Mouse (Mus musculus): ENCODE measurements around the gene Plcl1.

Gene Plcl1

DNA sequence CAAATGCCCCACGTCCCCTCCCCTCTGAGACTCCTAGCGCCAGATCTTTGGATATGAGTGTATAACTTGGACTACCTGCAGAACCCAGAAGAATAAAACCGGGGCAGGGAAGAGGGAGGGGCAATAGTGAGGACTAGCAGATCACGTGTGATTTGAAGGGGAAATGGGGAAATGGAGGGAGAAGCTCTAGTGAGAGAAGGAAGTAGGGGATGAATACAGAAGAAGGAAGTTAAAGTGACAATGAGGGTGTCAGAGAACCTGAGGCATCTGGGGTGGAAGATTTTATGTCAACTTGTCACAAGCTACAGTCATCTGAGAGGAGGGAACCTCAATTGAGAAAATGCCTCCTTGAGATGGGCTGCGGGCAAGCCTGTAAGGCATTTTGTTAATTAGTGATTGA lies 119.4 kb downstream of the Plcl1 start:
- DNase-seq (ENCODE audit: low spot score) = no peak

DNA sequence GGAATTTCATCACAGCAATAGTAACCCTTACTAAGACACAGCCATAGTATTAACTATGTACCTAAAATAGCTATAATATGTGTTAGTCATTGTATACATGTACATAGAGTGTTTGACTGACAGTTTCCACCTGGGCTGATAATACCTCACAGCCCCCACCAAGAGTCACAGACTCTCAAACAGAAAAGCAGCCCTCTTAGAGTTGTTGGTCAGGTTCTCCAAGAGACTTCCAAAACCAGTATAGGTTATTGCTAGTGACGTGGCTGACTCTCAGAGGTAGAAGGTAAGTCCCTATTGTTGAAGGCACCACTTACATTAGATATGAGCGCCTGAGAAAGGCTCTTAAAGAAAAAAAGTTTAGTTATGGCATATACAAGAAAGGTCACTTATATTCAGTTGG lies 120.0 kb downstream of the Plcl1 start:
- no peak for DNase-seq (ENCODE audit: low spot score)

DNA sequence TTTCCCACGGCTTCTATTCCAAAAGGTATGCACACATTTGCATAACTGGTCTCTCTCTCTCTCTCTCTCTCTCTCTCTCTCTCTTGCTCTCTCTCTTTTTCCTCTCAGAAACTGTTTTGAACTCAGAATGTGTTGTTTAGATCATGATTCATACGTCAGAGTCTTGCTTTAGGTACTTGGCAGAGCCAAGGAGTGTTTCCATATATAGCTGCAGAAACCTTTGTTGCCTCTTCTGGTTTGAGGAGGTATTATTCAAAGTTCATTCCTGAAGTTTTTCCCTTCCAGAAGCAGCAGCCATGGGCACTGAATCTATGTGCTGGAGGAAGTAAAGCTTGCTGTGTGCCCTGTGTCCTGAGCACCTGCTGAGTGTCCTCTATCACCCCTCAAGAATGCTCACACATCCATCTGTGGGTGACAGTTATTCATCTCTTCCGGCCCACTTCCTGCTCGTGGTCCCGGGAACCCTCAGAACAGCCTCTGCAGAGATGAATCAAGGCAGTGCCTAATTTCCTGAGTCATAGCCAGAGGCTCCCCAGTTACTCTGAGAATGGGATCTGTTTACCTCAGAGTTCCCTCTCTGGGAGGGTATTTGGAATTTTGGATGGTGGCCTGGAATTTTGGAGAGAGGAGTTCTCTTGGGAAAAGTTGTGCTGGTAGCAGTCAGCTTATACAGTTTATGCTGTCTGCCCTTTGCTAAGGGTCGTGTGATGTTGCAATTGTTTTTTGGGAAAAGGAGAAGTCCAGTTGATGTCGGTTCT lies 123.0 kb downstream of the Plcl1 start:
- DNase-seq (ENCODE audit: low spot score) = no peak

DNA sequence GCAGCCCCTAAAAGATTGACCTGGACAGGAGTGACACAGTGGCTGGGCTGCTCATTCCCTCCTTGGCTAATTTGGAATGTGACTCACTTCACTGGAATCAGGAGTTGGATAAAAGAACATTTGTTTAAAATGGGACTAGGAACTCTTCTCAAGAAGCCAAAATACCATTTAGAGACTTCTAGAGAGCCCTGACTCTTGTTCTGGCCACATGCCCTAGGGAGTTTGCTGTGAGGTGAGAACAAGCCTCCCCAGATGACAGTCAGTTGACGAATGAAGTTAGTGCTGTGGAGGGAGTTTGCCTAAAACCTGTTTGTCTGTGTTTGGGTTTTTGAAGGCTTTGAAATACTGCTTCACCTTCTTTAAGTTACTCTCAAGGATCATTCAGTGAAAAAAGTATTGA lies 128.1 kb downstream of the Plcl1 start:
- DNase-seq (ENCODE audit: low spot score) = no peak

DNA sequence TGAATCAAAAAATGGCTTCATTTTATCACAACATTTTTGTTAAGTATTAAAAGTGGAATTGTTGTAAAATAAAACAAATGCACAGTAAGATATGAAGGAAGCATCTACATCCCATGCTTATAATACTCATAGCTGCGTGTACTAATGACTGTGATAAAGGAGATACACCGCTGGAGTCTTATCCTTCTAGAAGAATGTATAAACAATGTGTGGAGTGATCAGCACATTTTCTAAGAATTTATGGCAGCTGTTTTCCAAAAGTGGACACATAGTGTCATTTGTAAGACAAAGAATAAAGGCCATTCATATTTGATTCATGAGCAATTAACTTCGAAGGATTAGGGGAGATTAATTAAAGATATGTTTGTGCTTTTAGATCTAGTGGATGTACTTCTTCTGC lies 148.7 kb downstream of the Plcl1 start:
- DNase-seq (ENCODE audit: low spot score) = no peak

DNA sequence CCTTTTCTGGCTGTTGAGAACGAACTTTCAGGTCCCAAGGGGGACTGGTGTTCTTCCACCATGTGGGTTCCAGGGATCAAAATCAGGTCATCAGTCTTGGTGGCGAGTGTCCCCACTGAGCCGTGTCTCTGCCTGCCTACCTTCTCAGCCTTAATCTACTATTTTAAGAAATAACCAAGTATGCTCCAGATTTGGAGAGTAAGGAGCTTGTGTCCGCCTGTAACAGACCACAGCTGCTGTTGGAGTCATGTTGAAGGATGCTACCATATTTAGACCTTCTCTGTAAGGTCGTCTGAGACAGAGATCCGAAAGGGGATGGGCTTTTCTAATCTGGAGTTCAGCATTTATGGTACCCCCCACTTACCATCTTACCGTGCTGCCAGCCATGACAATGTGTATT lies 152.2 kb downstream of the Plcl1 start:
- no peak for DNase-seq (ENCODE audit: low spot score)

DNA sequence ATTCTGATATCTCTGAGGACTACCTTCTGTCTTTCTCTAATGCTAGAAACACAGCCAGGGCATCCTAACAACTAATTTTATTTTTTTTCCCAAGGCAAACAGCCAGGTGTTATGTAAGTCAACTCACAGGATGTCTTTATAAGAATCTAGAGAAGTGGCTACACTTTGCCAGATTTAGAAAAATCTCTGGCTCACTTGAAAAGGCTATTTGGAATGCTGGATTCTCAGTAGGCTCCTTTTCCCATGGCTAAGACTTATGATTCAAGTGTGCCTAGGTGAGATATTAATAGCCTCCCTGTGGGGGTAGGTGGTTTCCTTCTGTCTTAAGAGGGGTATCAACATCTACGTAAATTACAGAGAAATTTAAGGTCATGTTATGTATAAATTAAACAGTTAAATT lies 152.7 kb downstream of the Plcl1 start:
- DNase-seq (ENCODE audit: low spot score) = no peak

DNA sequence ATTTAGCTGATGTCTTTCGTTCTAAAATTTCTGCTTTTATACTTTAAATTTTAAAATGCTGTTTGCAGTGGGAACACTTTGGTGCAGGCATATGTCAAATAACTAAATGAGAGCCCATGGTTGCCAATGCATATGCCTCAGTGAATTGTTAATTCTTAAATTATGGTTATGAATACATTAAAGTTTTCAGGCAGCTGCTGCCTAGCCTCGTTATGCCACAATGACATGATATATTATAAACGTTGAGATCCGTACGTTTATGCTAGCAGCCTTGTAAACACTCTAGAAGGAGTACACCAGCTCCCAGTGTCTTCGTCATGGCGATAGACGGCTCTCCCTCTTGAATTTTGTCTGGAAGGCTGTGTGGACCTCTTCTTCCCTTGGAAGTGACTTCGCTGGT lies 154.3 kb downstream of the Plcl1 start:
- DNase-seq (ENCODE audit: low spot score) = no peak

DNA sequence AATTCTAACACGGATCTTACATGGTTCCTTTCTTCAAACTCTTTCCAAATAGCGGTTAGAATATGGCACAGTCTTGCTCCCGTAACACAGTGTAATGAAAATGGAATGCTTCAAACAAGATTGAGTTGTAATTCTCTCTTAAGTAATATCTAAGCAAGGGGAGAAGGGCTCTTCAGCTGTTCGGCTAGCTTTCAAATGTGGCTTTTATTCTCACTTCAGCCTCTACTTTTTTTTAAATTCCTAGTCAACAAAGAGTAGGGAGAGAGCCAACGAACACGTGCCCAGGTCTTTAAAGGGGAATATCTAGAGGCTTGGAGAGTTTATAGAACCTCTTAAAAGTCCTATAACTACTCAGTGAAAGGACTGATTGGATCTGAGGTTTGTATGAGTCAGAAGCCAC lies 160.2 kb downstream of the Plcl1 start:
- no peak for DNase-seq (ENCODE audit: low spot score)

DNA sequence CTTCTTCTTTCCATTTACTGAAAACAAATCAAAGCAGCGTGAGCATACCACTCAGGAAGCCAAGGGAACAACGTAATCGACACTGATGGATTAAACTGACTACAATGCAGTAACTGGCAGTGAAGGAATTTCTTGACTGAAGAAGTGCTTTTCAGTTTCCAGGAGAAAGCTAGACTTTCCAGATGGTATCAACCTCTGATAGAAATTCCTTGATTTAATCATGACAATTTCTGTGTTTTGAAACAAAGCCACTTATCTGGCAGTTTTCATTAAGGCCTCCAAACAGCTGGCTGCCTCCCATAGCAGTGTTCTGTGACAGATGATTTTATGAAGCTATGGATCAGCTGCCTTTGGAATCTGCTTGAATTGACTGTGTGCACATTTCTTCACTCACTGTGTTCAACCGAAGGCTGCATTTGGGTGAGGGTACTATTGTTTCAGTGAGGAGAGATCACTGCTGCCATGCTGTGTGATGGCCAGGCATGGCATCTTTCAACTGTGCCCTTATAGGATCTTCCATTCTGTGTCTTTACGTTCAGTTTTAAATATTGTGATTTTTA lies 162.2 kb downstream of the Plcl1 start:
- DNase-seq (ENCODE audit: low spot score) = no peak

DNA sequence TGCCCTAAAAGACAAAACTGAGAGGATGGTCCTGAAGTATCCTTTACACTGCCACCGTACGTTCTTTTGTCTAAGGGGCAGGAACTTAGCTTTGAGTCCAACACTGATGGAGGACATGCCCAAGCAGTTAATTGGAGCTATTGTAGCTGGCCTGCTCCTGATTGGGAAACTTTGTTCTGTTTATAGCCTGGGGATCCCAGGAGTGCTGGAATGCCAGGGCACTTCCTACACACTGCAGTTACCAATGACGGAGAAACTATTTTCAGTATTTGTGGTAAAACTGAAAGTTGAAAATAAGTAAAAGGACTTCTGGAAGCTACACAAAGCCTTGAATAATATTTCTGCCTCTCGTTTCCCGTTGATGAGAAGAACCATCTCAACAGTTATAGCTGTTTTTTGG lies 164.5 kb downstream of the Plcl1 start:
- DNase-seq (ENCODE audit: low spot score) = no peak

DNA sequence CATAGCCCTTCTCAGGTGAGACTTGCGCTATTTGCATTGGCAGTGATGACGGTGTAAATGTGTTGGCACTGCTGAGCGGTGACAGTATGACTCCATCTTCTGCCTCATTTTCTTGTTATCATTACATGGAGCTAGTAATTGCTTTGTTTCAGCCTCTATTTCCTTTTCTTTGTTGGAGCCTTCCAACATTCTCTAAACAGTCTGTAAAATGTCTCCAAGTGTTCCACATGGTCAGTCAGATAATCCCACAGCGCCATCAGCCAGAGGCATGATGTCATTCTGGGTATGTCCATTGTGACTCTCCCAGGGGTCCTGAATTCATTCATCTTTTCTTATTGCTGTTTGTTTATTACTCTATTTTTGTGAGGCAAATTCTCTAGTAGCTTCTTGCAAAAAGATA lies 165.7 kb downstream of the Plcl1 start:
- DNase-seq (ENCODE audit: low spot score) = no peak

DNA sequence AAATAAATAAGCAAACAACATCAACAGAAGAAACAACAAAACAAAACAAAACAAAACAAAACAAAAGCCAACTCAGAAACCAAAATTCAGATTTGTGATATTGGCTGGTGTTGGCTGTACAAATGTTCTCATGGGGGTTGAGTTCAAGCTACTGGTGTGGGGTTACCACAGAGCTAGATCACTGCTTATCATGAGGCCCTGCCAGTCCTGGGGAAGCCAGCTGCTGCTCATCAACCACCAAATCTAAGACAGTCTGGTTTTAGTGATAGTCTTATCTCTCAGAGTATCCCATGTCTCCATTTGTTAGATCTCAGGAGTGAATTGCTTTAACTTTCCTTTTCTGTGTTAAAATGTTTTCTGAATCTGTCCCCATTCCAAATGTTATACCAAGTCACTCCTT lies 166.5 kb downstream of the Plcl1 start:
- DNase-seq (ENCODE audit: low spot score) = no peak

DNA sequence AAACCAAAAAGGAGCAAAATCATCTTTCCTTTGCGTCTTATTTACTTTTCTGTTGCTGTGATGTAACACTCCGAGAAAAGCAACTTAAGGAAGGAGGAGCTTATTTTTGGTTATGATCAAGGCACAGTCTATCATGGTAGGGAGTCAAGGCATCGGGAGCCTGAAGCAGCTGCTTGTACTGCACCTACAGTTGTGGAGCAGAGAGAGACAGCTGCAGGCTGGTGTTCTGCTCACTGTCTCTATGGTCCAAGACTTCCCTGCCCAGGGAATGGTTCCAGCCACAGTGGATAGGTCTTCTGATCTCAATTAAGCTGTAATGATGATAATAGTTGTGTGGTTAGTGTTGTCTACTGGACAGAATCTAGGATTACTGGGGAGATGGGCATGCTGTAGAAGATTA lies 166.9 kb downstream of the Plcl1 start:
- no peak for DNase-seq (ENCODE audit: low spot score)

DNA sequence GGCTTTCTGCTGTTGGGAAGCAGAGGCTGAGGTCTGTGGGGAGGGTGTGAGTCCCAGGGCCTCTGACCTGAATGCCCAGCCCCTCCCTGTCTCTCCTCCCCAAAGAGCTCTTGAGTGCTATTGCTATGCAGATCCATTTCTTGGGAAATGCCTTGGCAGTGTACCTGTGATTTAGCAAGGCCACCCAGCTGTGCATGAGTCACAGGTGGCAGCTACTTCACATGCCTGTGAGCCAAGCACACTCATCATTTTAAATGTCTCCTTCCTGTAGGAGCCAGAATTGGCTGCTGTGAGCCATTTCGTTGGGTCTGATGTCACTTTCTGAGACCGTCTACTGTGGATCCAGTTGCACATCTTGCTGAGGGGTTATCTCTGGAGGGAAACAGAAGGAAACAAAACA lies 170.2 kb downstream of the Plcl1 start:
- DNase-seq (ENCODE audit: low spot score) = no peak

DNA sequence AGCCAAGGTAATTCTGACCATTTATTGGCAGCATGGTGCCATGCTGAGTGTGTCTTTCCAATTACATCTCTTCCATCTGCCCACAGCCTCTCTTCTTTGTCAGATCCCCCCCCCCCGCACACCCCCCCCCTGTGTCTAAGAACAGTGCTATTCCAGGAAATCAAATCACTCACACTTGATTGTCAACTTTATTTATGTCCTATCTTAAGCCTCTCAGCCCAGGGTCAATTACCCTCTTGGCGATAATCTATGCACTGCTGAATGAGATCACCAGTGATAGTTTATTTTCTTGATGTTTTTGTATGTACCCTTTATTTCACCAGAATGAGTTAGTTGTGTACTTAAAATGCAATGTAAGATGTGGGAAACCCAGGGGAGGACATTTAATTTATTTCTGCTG lies 176.0 kb downstream of the Plcl1 start:
- no peak for DNase-seq (ENCODE audit: low spot score)

DNA sequence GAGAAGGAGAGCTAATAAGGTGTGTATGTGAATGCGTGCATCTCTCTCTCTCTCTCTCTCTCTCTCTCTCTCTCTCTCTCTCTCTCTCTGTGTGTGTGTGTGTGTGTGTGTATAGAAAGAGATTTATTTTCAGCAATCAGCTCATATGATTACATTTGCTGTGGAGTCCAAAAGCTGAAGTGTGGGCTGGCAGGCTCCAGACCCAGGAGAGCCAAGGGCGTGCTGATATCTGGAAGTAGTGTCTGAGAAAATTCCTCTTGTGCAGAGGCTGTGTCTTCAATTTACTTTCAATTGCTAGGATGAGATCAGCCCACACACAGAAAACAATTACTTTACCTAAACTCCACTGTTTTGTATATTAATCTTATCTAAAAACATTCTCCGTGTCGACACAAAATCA lies 179.7 kb downstream of the Plcl1 start:
- DNase-seq (ENCODE audit: low spot score) = no peak

DNA sequence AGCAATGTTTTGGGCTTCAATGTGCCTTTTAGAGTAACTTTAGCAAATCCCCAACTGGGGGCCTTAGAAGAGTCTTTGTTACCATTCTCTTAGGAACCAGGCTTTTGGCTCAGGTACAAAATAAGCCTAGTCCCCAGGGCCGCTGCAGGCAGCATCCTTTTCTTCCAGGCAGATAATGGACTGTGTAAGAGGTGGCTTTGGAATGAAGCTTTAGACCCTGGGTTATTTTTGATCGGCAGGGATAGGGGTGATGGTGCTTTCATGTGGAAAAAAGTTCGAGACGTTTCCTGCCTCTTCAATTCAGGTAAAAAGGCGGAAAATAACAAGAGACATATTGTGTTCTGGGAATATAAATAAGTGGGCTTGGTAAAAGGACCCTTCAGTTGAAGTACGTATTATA lies 182.4 kb downstream of the Plcl1 start:
- no peak for DNase-seq (ENCODE audit: low spot score)

DNA sequence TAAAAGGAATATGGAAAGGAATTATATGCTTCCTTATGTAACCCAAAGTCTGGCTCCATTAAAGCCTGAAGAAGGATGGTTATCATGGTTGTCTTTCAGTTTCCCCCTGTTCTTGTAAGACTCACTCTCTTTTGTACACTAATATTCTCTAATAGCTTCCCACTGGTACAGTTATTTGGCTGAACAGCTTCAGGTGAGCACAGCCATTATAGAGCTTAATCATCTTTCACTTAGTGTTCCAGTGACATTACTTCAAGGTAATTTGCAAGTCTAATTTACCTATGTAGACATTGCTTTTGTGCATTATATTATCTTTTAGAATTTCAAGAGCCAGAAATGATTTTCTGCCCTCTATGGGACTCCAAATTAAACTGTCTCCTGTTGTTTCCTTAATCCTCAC lies 184.3 kb downstream of the Plcl1 start:
- no peak for DNase-seq (ENCODE audit: low spot score)

DNA sequence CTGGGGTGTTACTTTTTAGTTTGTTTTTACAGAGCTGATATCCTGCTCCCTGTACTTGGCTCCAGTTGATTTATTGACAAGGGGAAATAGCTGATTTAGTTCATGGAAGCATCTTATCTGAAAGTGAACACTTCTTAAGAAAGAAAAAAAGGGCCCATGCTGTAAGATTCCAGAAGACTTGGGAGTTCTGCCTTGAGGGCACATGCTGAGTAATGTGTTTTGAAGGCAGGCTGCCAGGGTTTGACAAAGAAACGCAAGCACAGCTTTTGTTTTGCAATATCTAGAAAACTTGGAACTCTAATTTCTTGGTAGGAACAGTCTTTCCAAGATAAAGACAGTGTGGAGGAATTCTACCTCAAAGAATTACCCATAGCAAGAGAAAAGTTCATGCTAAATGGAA lies 194.8 kb downstream of the Plcl1 start:
- DNase-seq (ENCODE audit: low spot score) = no peak

DNA sequence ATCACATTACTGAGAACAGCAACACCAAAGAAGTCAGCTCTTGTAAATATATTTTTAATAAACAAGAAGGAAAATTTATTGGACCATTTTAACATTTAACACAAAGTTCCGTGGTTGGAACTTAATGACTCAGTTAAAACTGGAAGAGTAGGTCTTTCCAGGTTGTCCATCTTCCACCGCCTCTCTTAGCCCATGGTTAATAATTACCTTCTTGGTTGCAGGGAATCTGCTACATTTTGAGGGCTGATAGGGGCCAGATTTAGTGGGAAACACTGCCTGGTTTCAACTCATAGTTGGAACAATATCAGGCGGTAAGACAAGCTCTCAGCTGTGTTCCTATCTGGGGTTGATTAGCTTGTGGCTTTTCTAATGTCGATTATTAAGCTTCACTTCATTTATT lies 198.9 kb downstream of the Plcl1 start:
- DNase-seq (ENCODE audit: low spot score) = no peak

DNA sequence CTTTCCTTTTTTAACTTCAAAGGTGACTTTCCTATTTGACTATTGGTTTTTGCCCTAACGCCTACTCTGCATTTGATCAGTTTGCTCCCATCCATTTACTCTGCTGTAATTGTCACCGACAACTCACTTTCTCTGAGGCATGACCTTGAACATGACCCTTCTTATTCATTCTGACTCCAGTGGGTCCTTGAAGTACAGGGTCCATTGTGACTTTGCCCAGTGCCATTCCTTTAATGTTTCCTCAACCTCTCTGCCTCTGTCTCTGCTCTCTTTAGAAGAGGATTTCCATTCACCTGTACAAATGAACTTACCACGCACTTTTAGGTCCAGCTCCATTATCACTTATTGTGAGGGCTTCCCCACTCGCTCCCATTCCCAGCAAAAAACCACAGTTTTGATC lies 199.7 kb downstream of the Plcl1 start:
- no peak for DNase-seq (ENCODE audit: low spot score)

DNA sequence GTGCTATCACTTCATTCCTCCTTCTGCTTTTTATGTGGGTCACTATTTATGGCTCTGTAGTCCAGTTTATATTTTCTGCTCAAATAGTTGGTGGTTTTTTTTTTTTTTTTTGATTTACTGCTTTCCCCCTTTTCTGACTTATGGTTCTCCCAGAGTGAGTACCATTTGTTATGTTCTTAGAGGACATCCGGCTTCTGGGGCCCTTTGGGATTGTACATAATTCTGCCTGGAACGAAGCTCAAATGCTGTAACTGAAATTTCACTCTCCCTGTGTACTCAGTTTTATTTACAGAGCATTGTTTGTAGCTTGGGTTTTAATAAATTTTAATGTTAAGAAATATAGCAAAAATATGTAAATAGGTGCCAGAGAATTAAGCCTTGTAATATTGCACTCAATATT lies 200.2 kb downstream of the Plcl1 start:
- no peak for DNase-seq (ENCODE audit: low spot score)

DNA sequence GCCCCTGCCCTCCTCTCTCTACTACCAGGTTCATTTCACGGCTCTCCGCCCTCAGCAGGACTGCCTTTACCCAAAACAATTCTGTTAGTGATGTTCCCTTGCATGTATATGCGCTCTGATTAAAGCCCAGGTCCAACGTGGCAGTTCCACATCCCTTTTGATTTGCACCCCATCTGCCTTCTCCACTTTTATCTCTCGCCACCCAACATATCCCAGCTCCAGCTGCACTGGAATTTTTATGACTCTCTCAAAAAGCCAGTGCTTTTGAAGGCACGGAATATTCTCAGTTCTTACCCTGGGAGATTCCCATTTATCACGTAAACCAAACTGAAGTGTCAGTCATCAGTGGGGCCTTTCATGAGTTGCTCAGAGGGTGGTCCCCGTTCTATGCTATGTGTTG lies 200.7 kb downstream of the Plcl1 start:
- no peak for DNase-seq (ENCODE audit: low spot score)
